Mouse (Mus musculus): ENCODE measurements at regions not wholly inside any gene's neighbourhood (a gene's known extent, or its start where the extent isn't known, plus 50 kb on each side); places are given as distances from the start of the nearest gene placed in this dataset.
"Not testable (repeated sequence)": the region's sequence is repeated elsewhere in the genome, so short reads cannot be mapped to it uniquely, and the experiment has no call there.

GRCm38 (mm10) chr6:70160442-70160841, 631.6 kb downstream of the Rpia start:
- DNase-seq (ENCODE audit: low spot score): no peak

- DNase-seq (ENCODE audit: low spot score): not testable (repeated sequence)
Observed at GRCm38 (mm10) chr6:70155771-70156170, 636.3 kb downstream of the Rpia start.

GRCm38 (mm10) chr6:70151098-70151838, 640.8 kb downstream of the Rpia start:
- not testable (repeated sequence) for DNase-seq (ENCODE audit: low spot score)

GRCm38 (mm10) chr6:70146986-70147385, 645.0 kb downstream of the Rpia start:
- DNase-seq (ENCODE audit: low spot score): no peak

- not testable (repeated sequence) for DNase-seq (ENCODE audit: low spot score)
Observed at GRCm38 (mm10) chr6:70143341-70143740, 648.7 kb downstream of the Rpia start.

- DNase-seq (ENCODE audit: low spot score): no peak
Observed at GRCm38 (mm10) chr6:70116811-70117210, 675.2 kb downstream of the Rpia start.

DNA sequence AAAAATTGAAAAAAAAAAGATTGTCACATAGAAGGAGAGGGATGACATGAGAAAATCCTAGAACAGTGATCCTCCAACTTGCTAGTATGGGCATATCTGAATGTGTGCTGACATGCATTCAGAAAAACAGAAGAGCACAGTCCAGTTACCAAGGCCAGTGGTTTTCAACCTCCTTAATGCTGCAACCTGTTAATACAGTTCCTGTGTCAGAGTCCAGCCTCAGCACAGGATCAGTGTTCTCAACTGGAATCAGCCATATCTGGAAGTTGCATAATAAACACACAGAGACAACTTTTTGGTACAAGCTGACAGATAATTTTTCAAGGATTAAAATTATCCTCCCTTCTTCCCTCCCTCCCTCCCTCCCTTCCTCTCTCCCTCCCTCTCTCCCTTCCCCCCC, 680.1 kb downstream of the Rpia start:
- DNase-seq (ENCODE audit: low spot score): no peak

GRCm38 (mm10) chr6:70109412-70109811, 682.6 kb downstream of the Rpia start:
- not testable (repeated sequence) for DNase-seq (ENCODE audit: low spot score)

DNA sequence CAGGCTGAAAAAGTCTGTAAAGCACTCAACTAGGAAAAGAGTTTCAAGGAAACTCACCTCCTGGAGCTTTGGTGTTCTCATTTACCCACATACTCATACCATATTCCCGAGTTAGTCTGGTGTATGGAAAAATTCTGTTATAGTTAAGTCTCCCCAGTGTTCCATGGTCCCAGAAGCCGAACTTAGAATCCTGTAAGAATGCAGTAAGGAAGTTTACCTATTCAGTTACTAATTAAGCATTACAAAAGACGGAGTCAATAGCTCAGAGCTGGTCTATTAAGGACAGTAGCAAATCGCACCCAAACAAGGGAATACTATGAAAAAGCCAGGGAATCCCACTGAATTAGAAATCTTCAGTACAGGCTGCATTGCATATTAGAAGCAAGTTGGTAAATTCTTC, 688.3 kb downstream of the Rpia start:
- peak; percentile 11 for DNase-seq (ENCODE audit: low spot score)

GRCm38 (mm10) chr6:70103174-70103573, 688.9 kb downstream of the Rpia start:
- DNase-seq (ENCODE audit: low spot score): peak; percentile 3

- no peak for DNase-seq (ENCODE audit: low spot score)
Observed at GRCm38 (mm10) chr6:70088041-70088440, 704.0 kb downstream of the Rpia start.

GRCm38 (mm10) chr6:70073841-70074240, 718.2 kb downstream of the Rpia start:
- DNase-seq (ENCODE audit: low spot score): no peak

DNA sequence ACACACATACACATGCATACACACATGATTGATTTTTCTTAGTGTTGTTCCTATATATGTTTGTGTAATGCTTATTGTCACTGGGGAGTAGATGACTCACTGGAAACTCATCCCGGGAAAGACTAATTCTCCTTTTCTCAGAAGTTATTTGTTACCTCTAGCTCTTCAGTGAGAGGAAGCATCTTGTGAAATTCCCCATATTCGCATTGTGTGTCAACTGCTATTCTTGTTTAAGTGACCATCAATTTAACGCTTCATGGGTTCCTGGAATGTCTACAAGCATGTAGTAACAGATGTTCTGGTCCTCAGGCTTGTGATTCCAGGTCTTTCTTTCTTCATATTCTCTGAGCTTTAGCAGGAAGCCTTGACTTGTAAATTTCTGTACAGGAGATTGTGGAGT, 720.0 kb downstream of the Rpia start:
- no peak for DNase-seq (ENCODE audit: low spot score)

GRCm38 (mm10) chr6:70067716-70068415, 724.2 kb downstream of the Rpia start:
- DNase-seq (ENCODE audit: low spot score): no peak

DNA sequence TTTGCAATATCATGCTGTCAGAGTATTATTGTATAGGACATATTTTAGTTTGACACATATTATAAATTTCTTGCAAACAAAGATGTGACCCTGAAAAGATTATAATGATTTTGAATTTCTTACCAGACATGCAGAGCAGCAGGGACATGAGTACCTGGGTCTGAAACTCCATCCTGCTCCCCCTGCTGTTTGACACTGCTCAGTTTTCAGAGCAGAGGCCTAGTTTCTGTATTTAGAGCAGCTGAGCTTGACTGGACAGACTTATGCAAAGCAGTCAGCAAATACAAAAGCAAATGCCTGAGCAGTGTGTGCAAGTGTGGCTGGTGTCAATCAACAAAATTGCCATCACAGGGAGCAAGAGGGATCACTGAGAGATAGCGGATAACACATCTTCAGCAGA, 733.0 kb downstream of the Rpia start:
- no peak for DNase-seq (ENCODE audit: low spot score)

DNA sequence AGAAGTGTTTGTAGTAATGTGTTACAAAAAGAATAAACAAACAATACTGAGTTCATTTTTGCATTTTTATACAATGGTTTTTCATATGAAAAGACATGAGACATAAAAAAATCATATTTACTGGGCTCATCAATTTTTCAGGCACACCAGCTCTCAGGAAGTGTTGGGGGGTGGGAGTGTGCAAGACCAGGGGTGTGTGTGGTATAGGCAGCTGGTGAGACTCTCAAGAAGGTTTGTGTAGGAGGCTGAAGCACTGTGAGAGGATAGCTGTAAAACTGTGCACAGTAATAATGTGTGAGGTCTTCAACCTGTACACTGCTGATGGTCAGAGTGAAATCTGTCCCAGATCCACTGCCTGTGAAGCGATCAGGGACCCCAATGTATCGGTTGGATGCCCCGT, 733.7 kb downstream of the Rpia start:
- no peak for DNase-seq (ENCODE audit: low spot score)

- DNase-seq (ENCODE audit: low spot score): no peak
Observed at GRCm38 (mm10) chr6:70040894-70041293, 751.1 kb downstream of the Rpia start.

DNA sequence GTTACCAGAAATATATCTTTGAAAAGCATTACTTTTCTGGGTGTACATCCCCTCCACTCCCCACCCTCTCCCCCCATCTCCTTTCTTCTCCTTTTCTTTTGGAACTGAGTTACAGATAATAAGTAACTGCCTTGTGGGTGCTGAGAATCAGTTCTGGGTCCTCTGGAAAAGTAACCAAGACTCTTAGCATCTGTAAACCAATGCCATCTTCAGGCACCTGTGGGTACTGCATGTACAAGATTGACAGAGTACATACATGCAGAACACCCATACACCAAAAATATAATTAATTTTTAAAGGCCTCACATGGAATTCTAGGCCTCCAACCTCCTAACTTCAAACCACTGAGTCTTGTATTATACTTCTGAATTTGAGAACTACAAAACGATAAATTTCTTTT, 758.4 kb downstream of the Rpia start:
- DNase-seq (ENCODE audit: low spot score): no peak

DNA sequence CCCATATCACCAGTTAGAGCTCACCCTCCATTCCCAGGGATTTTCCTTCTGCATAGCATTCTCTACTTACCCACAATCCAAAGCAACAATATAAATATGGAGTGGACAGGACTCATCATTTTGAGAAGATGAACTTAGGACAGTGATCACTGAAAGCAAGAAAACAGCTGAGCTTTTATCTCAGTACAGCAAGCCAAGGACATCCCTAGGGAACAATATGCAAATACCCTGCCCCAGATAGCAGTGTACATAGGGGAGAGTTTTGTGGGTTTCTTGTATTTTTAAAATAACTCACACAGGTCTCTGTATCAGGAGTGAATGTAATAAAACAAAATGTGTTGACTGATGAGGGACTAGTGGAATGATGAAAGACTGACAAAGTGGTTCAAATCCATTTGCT, 780.5 kb downstream of the Rpia start:
- DNase-seq (ENCODE audit: low spot score): no peak

Data from yolk sac, embryonic 10.5 days (tissue).